Mouse (Mus musculus): ENCODE data around the gene Zbtb34. TPM values are rescaled to one million over a fixed set of nuclear protein-coding genes. Genes with fewer than 3 reads are reported as not detected.

The Zbtb34 gene
- polyA plus RNA-seq, 1 experiment from 2014 or later: 4.5 TPM

DNA sequence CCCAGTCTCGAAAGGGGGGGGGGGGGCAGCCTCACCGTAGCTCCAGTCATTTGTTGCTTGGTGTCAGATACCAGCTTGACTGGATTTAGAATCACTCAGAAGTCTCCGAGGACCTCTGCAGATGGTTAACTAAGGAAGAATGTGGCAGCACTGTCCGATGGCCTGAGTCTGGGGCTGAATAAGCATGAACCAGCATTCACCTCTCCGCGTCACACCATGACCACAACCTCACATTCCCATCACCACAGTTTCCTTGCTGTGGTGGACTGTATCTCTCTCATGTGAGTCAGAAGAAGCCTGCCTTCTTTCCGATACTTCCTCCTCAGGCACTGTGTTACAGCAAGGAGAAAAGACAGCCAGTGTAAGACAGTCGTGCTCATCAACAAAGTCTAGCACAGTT is 71.9 kb downstream of the Zbtb34 start:
- H3K27ac ChIP-seq (replicated peaks in 1 of 2; ENCODE audit: control insufficient read depth in 1 of 2, insufficient read depth in 1 of 2, low read depth in 2 of 2, low read length in 2 of 2): no peak overlapping the region
- H3K36me3 ChIP-seq (ENCODE audit: control insufficient read depth, insufficient read depth, low read length): no peaks in the 10 kb centered on the region
- H3K4me1 ChIP-seq (ENCODE audit: control insufficient read depth in 2 of 2, insufficient read depth in 2 of 2, low read length in 2 of 2): peaks cover 9 to 14% of the 10 kb centered on the region in 2 experiments
- no peak overlapping the region for H3K9ac ChIP-seq (ENCODE audit: low read length)
- no peak overlapping the region for H3K4me3 ChIP-seq (ENCODE audit: control insufficient read depth in 1 of 2, insufficient read depth in 1 of 2, low read depth in 1 of 2, low read length in 2 of 2)
- H3K9me3 ChIP-seq (ENCODE audit: control insufficient read depth, low read length): no peaks in the 10 kb centered on the region
- ATAC-seq (ENCODE audit: insufficient number of reproducible peaks, insufficient read depth, low FRiP score, low read depth): no peak
- H3K27me3 ChIP-seq (ENCODE audit: control insufficient read depth, insufficient read depth, low read length): no peaks in the 10 kb centered on the region
- 87% methylated on average over 8 of the region's 8 CpGs for WGBS
- no peak overlapping the region for H3K4me2 ChIP-seq (ENCODE audit: low read length)

DNA sequence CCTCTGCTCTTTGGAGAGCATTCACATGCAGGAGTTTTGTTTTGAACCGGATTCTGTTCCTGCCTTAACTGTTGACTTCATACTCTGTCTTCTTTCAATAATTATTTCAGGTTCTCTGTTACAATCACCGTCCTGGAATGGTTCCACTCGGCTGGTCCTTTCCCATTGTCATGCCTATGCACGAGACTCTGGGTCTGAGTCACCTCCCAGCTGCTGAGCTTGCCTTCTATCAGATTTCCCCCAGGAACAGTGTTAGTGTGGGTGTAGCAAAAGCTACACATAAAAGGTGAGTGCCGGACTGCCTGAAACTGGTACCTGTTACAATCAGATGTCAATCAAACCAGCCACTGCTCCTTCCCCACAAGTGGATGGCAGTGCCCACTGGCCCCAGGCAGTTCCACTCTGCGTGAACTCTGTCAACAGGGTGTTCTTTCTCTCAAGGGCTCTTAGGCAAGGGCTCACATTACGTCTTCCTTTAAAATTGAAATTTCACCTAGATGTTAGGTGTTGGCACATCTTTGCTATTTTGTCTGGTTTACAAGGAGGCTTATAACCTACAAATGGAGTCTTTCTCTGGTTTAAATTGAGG is 73.8 kb downstream of the Zbtb34 start:
- H3K9ac ChIP-seq (ENCODE audit: low read length): no peak overlapping the region
- H3K4me2 ChIP-seq (ENCODE audit: low read length): no peak overlapping the region
- H3K27me3 ChIP-seq (ENCODE audit: control insufficient read depth, insufficient read depth, low read length): no peaks in the 10 kb centered on the region
- no peaks in the 10 kb centered on the region for H3K36me3 ChIP-seq (ENCODE audit: control insufficient read depth, insufficient read depth, low read length)
- no peak for ATAC-seq (ENCODE audit: insufficient number of reproducible peaks, insufficient read depth, low FRiP score, low read depth)
- H3K4me1 ChIP-seq (ENCODE audit: control insufficient read depth in 2 of 2, insufficient read depth in 2 of 2, low read length in 2 of 2): peaks cover 9 to 14% of the 10 kb centered on the region in 2 experiments
- WGBS: 76% methylated on average over 7 of the region's 7 CpGs
- no peak overlapping the region for H3K27ac ChIP-seq (replicated peaks in 1 of 2; ENCODE audit: control insufficient read depth in 1 of 2, insufficient read depth in 1 of 2, low read depth in 2 of 2, low read length in 2 of 2)
- H3K9me3 ChIP-seq (ENCODE audit: control insufficient read depth, low read length): no peaks in the 10 kb centered on the region
- no peak overlapping the region for H3K4me3 ChIP-seq (ENCODE audit: control insufficient read depth in 1 of 2, insufficient read depth in 1 of 2, low read depth in 1 of 2, low read length in 2 of 2)

Small RNA genes lying within 50 kb of the gene (microRNA-seq; reads per million reads assigned to microRNA genes)
- gene Gm25998: not detected

Other genes with a start within 250 kb of the Zbtb34 start
- gene Angptl2, start 215.3 kb downstream of the Zbtb34 start, polyA plus RNA-seq (2014; fragmentation: Nextera tagmentation; extraction: Ambion mirVana): 51.4 and 58.2 TPM in 2 replicates
- gene Ralgps1, start 59.8 kb downstream of the Zbtb34 start, polyA plus RNA-seq (2014; fragmentation: Nextera tagmentation; extraction: Ambion mirVana): 6.7 and 7.5 TPM in 2 replicates
- 16.5 and 16.7 TPM in 2 replicates for gene Zbtb43, start 37.2 kb upstream of the Zbtb34 start, polyA plus RNA-seq (2014; fragmentation: Nextera tagmentation; extraction: Ambion mirVana)
- gene Lmx1b, start 209.2 kb upstream of the Zbtb34 start, polyA plus RNA-seq (2014; fragmentation: Nextera tagmentation; extraction: Ambion mirVana): 0.07 TPM in 1 of 2 replicates, not detected in the other